Mouse (Mus musculus) right cerebral cortex, adult 2 months (tissue): ENCODE measurements around the gene Hinfp.
"Not testable (repeated sequence)": the region's sequence is repeated elsewhere in the genome, so short reads cannot be mapped to it uniquely, and the experiment has no call there.

Experiments used
- DNase-seq, 2 experiments: peaks; one replicate each; pipeline ENCODE4 v3.0.0; 2021 to 2022; ENCODE audit warnings: low spot score in 2 of 2

Hinfp gene

GRCm38 (mm10) chr9:44311136-44312134 lies 6.0 kb upstream of the Hinfp start:
- DNase-seq = no peak

GRCm38 (mm10) chr9:44310750-44311135 lies 5.3 kb upstream of the Hinfp start:
- DNase-seq = no peak

GRCm38 (mm10) chr9:44309756-44310155 lies 4.3 kb upstream of the Hinfp start:
- DNase-seq = no peak

GRCm38 (mm10) chr9:44307248-44307647 lies 1.8 kb upstream of the Hinfp start:
- DNase-seq = no peak

- DNase-seq = no peak
These were observed 1.1 kb upstream of the Hinfp start for GRCm38 (mm10) chr9:44306532-44306931.

- not testable (repeated sequence) for DNase-seq
These were observed 5.5 kb downstream of the Hinfp start for GRCm38 (mm10) chr9:44300001-44300400.

- DNase-seq = no peak
These were observed 13.0 kb downstream of the Hinfp start for GRCm38 (mm10) chr9:44292490-44292889.

- DNase-seq = no peak
These were observed 16.5 kb downstream of the Hinfp start for GRCm38 (mm10) chr9:44288959-44289291.

GRCm38 (mm10) chr9:44288076-44288958 lies 17.2 kb downstream of the Hinfp start, which contains the start of gene Abcg4:
Gene Abcg4 (minus strand): TSS chr9:44288615.
- peak; percentile 59 to 68 for DNase-seq

- DNase-seq = peak; percentile 31 to 36
These were observed 17.9 kb downstream of the Hinfp start for GRCm38 (mm10) chr9:44287401-44288075.

- DNase-seq = no peak
These were observed 18.5 kb downstream of the Hinfp start for GRCm38 (mm10) chr9:44287003-44287400.

- no peak for DNase-seq
These were observed 19.1 kb downstream of the Hinfp start for GRCm38 (mm10) chr9:44286256-44286850.

GRCm38 (mm10) chr9:44283183-44283582 lies 22.3 kb downstream of the Hinfp start:
- DNase-seq = no peak

GRCm38 (mm10) chr9:44269973-44270372 lies 35.5 kb downstream of the Hinfp start:
- DNase-seq = no peak

GRCm38 (mm10) chr9:44269077-44269476 lies 36.4 kb downstream of the Hinfp start:
- DNase-seq = no peak

- no peak for DNase-seq
These were observed 37.0 kb downstream of the Hinfp start, which contains the start of gene Nlrx1 for GRCm38 (mm10) chr9:44268432-44268831. Gene Nlrx1 (minus strand): TSS chr9:44268599.

GRCm38 (mm10) chr9:44268027-44268360 lies 37.5 kb downstream of the Hinfp start:
- peak; percentile 65 to 68 for DNase-seq

GRCm38 (mm10) chr9:44267319-44268026 lies 38.0 kb downstream of the Hinfp start:
- no peak for DNase-seq

GRCm38 (mm10) chr9:44266478-44267226 lies 38.8 kb downstream of the Hinfp start:
- DNase-seq = peak; percentile 55 to 59

- no peak for DNase-seq
These were observed 44.1 kb downstream of the Hinfp start for GRCm38 (mm10) chr9:44261388-44261787.
